Mouse (Mus musculus) limb, embryonic 10.5 days (tissue): ENCODE measurements around the gene Ankrd37. TPM values are rescaled to one million over a fixed set of nuclear protein-coding genes. Genes with fewer than 3 reads are reported as not detected.

Experiments used
- polyA plus RNA-seq: library from polyadenylated mRNA; unstranded; fragments of >200 nt; fragmentation: Nextera tagmentation; extraction: Ambion mirVana; gene quantifications from 2 replicates; pipeline ENCODE4 v1.2.1, GENCODE M21; 2016

Ankrd37 gene
- polyA plus RNA-seq, 1 experiment from 2014 or later = 16.6 TPM

Other genes starting within 250 kb of the Ankrd37 start
- 4.4 and 6.7 TPM in 2 replicates for gene Pdlim3, start 120.2 kb downstream of the Ankrd37 start, polyA plus RNA-seq
- not detected in 2 replicates for gene Ccdc110, start 71.1 kb downstream of the Ankrd37 start, polyA plus RNA-seq
- 3.2 TPM in 2 replicates for gene 1700029J07Rik, start 30.5 kb downstream of the Ankrd37 start, polyA plus RNA-seq
- 50.4 and 58.8 TPM in 2 replicates for gene Ufsp2, start 30.2 kb downstream of the Ankrd37 start, polyA plus RNA-seq
- 0.23 and 0.25 TPM in 2 replicates for gene Lrp2bp, start 6.4 kb downstream of the Ankrd37 start, polyA plus RNA-seq
- gene Cfap97, start 146.1 kb upstream of the Ankrd37 start, polyA plus RNA-seq = 18.2 and 21.6 TPM in 2 replicates
- 3.7 and 4.3 TPM in 2 replicates for gene Snx25, start 146.5 kb upstream of the Ankrd37 start, polyA plus RNA-seq
- gene Slc25a4, start 205.6 kb upstream of the Ankrd37 start, polyA plus RNA-seq = 486 and 506 TPM in 2 replicates